Mouse (Mus musculus) thymus, postnatal 25 days (tissue): Measurements from ENCODE around the gene Cd46.

ENCODE experiments used
- DNase-seq: peaks from one replicate; pipeline ENCODE4 v3.0.0; 2022

Cd46 gene

GRCm38 (mm10) chr1:195018089-195018999 is 73.7 kb downstream of the Cd46 start:
- no peak for DNase-seq

GRCm38 (mm10) chr1:195017626-195018025 is 74.4 kb downstream of the Cd46 start:
- no peak for DNase-seq

- DNase-seq, result no peak
These were observed 75.1 kb downstream of the Cd46 start for GRCm38 (mm10) chr1:195016811-195017501.

- DNase-seq, result no peak
These were observed 76.8 kb downstream of the Cd46 start for GRCm38 (mm10) chr1:195015281-195015680.

- no peak for DNase-seq
These were observed 77.7 kb downstream of the Cd46 start for GRCm38 (mm10) chr1:195014201-195014885.

- DNase-seq, result no peak
These were observed 79.5 kb downstream of the Cd46 start for GRCm38 (mm10) chr1:195012531-195012930.

GRCm38 (mm10) chr1:195006267-195006666 is 85.8 kb downstream of the Cd46 start:
- DNase-seq, result no peak

- DNase-seq, result no peak
These were observed 87.9 kb downstream of the Cd46 start for GRCm38 (mm10) chr1:195004194-195004593.

GRCm38 (mm10) chr1:195003328-195003727 is 88.7 kb downstream of the Cd46 start:
- no peak for DNase-seq

GRCm38 (mm10) chr1:194998396-194998795 is 93.7 kb downstream of the Cd46 start:
- no peak for DNase-seq

- DNase-seq, result no peak
These were observed 96.9 kb downstream of the Cd46 start for GRCm38 (mm10) chr1:194995196-194995595.

GRCm38 (mm10) chr1:194994262-194994661 is 97.8 kb downstream of the Cd46 start:
- no peak for DNase-seq

GRCm38 (mm10) chr1:194993409-194993988 is 98.5 kb downstream of the Cd46 start:
- no peak for DNase-seq

- DNase-seq, result no peak
These were observed 99.3 kb downstream of the Cd46 start for GRCm38 (mm10) chr1:194992589-194993317.

- no peak for DNase-seq
These were observed 100.4 kb downstream of the Cd46 start for GRCm38 (mm10) chr1:194991654-194992053.

GRCm38 (mm10) chr1:194990976-194991375 is 101.1 kb downstream of the Cd46 start:
- DNase-seq, result no peak

- DNase-seq, result no peak
These were observed 103.0 kb downstream of the Cd46 start for GRCm38 (mm10) chr1:194989024-194989423.
